Mouse (Mus musculus) layer of hippocampus, adult 2 months (tissue): ENCODE measurements around the gene Znhit6. TPM values are rescaled to one million over a fixed set of nuclear protein-coding genes. Genes with fewer than 3 reads are reported as not detected.

Experiments
- DNase-seq, 2 experiments: peaks; one replicate each; pipeline ENCODE4 v3.0.0; 2022; ENCODE audit warnings: low spot score in 2 of 2
- H3K27ac ChIP-seq: fragments of 200-600 bp; 2 replicates; pipeline ENCODE4 v1.8.1; 2022
- H3K4me3 ChIP-seq: fragments of 200-600 bp; 2 replicates; pipeline ENCODE4 v1.8.1; 2022; ENCODE audit warnings: mild to moderate bottlenecking
- CTCF ChIP-seq: fragments of 200-600 bp; conservative IDR thresholded peaks from 2 replicates; pipeline ENCODE4 v1.8.1; 2022; ENCODE audit warnings: antibody characterized with exemption, mild to moderate bottlenecking, moderate library complexity
- total RNA-seq, 2 experiments: library from RNA; stranded (reverse); gene quantifications; 2 replicates each; pipeline ENCODE4 v1.2.3; 2021

The Znhit6 gene
- total RNA-seq, 2 experiments from 2014 or later, result 17.1 to 20.0 TPM

GRCm38 (mm10) chr3:145640583-145640982 is 64.6 kb downstream of the Znhit6 start:
- TF ChIP-seq CTCF, result no peak
- Histone ChIP-seq H3K4me3 (no peak overlapping the region), H3K27ac (no peak overlapping the region)
- DNase-seq, result no peak

GRCm38 (mm10) chr3:145641036-145641685 is 65.2 kb downstream of the Znhit6 start:
- no peak for DNase-seq
- TF ChIP-seq CTCF, result no peak
- H3K27ac ChIP-seq, result no peak overlapping the region
- H3K4me3 ChIP-seq, result no peak overlapping the region

GRCm38 (mm10) chr3:145641878-145642277 is 65.9 kb downstream of the Znhit6 start:
- Histone ChIP-seq H3K27ac (no peak overlapping the region), H3K4me3 (no peak overlapping the region)
- no peak for DNase-seq
- no peak for TF ChIP-seq CTCF

DNA sequence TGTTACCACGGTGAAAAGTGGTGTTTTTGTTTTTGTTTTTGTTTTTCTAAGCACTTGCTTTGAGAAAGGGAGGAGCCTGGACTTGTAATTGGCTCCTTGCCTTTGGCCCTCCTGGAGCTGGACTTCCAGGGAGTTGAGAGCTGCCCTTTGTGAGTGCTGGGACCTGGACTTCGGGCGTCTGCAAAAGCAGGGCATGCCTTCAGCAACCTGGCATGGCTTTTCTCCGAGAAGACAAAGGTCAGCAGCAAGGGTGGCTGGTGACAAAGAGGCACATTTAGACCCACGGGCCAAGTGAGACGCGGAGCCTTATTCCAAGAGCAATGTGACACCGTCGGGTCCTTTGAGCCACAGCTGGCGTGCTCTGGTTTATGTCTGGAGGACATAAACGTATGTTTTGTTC is 66.9 kb downstream of the Znhit6 start:
- DNase-seq, result no peak
- TF ChIP-seq CTCF, result no peak
- Histone ChIP-seq H3K4me3 (no peak overlapping the region), H3K27ac (no peak overlapping the region)

GRCm38 (mm10) chr3:145645463-145645862 is 69.5 kb downstream of the Znhit6 start:
- Histone ChIP-seq H3K4me3 (no peak overlapping the region), H3K27ac (no peak overlapping the region)
- no peak for TF ChIP-seq CTCF
- no peak for DNase-seq

DNA sequence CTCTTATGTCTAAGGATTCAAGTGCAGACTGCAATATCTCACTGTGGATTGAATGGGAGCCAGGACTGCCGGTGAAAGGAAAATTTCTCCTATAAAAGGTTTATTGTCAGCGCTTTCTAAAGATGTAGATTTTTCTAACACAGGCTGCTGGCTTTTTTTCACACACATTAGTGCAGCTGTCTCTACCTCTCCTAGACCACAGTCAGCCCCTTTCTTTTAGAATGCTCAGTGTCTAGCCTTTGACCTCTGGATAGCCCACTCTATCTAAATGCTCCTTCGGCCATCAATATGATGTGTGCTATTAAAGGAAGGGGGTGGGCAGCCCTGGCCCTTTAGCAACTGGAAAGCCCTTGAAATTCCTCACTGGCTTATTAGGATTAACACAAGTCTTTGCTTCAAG is 70.0 kb downstream of the Znhit6 start:
- Histone ChIP-seq H3K27ac (no peak overlapping the region), H3K4me3 (no peak overlapping the region)
- no peak for TF ChIP-seq CTCF
- DNase-seq, result no peak

GRCm38 (mm10) chr3:145646666-145647065 is 70.7 kb downstream of the Znhit6 start:
- DNase-seq, result no peak
- no peak for TF ChIP-seq CTCF
- no peak overlapping the region for H3K27ac ChIP-seq
- no peak overlapping the region for H3K4me3 ChIP-seq

DNA sequence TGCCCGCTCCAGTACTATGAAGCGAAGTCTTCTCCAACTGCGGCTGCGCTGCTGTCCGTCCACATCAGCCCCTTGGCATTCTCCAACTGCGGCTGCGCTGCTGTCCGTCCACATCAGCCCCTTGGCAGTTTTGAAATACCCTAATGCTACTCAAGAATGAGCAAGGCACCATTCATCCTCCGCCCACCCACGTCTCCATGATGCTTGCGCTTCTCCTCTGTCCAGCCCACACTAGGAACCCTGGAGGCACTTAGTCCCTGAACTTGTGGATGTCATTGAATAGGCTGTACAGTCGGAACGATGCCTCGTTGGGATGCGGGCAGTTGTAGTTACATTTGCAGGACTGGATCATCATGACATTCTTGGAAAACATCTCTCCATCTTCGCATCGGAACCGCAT is 71.4 kb downstream of the Znhit6 start:
- TF ChIP-seq CTCF, result no peak
- Histone ChIP-seq H3K27ac (no peak overlapping the region), H3K4me3 (no peak overlapping the region)
- DNase-seq, result no peak

DNA sequence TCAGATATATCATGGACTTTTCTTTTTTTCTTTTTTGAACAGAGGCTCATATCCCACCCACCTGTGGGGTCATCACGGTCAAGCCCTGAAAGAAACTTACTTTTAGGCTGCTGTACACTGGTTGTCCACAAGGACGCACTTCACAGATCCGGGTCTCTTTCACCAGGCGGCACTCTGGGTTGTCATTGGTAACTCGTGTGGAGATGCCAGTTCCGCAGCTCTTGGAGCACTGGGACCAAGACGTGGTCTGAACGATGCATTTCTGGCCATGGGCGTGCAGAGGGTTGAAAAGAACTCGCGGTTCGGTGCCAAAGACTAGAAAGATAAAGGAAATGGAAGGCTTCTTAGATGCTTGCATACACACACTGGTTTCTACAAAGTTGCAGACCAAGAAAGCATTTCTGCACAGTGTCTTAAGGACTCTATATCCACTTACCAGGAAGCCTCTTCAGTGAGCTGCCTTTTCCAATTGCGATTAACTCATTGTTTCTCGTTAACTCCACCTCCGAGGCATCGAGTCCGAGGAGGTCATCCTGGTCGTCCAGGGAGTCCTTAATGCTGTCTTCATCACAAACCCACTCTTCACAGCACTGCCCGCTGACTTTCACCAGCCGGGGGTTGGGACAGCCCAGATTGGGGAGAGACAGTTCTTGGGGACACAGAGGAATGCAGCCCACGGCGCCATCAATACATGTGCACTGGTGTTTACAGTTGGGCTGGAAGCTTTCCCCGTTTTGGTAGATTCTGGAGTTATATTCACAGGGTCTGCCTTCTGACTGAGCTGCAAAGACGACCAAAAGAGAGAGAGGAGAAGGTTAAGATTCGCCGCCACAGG is 72.3 kb downstream of the Znhit6 start:
- Histone ChIP-seq H3K27ac (peak overlapping the region; percentile 77; the same call in 1 of the 2 replicates), H3K4me3 (peak overlapping the region; percentile 56)
- peak; percentile 69 for TF ChIP-seq CTCF
- DNase-seq, result no peak

- peak; percentile 56 for TF ChIP-seq CTCF
- Histone ChIP-seq H3K27ac (peak overlapping the region; percentile 77), H3K4me3 (peak overlapping the region; percentile 56)
- no peak for DNase-seq
Measured at GRCm38 (mm10) chr3:145648991-145649851, 73.2 kb downstream of the Znhit6 start.

DNA sequence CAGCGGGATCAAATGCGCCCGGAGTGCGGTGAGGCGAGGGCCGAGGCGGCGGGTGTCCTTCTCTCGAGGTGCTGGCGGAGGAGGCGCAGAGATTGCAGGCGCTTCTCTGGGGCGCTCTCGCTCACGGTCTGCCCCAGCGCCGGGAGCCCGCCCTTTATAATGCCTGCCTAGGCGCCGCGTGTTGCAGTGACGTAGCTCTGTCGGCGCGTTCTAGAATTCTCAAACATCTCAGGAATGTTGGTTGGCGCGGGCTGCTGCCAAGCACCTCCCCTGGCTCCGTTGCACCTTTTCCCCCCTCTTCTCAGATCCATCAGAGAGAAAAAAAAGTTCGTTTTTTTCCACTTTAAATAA is 73.8 kb downstream of the Znhit6 start, which contains the start of gene Ccn1:
Gene Ccn1, minus strand, starts transcription at position 130 of the 351 bp plus-strand sequence.
- DNase-seq, result peak in 1 of 2 experiments; percentile 42
- Histone ChIP-seq H3K27ac (peak within 1 kb of the TSS; percentile 77), H3K4me3 (peak within 1 kb of the TSS; percentile 56)
- no peak for TF ChIP-seq CTCF

DNA sequence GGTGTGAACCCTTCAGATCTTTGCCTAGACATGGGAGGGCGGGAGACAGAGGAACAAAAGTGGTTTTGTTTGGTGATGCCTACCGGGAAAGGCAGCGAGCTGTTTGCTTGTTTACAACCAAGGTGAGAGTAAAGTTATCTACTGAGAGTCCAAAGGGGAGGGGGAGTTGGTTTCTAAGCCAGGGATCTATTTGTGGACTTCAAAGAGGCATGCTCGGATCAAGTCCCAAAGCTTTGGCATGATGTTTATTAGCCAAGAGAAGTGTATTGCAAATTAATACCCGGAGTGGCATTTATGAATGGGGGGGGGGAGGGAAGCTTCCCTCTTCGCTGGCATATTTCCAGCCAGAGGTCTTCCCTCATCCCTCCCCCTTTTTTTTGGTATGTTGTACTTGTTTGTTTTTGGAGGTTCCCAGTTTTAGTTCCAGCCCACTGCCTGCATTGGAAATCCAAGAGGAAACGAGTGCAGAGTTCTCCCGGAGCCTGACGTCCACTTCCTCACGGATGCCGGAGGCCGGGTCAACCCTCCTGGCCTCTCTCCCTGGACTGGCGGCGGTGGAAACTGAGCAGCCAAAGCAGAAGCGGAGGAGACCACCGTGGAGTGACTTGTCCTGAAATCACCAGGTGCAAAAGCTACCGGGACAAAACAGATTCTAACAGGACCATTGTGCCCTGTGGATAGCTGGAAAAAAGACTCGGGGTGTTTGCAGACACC is 74.5 kb downstream of the Znhit6 start:
- no peak for DNase-seq
- TF ChIP-seq CTCF, result no peak
- H3K27ac ChIP-seq, result peak overlapping the region; percentile 77
- H3K4me3 ChIP-seq, result peak overlapping the region; percentile 56
